In genomic region chr13:64038114-64038513, GRCm38 (mm10) we compare ENCODE assay signal across 14 mouse cellular contexts. TPM values are rescaled to one million over a fixed set of nuclear protein-coding genes. Genes with fewer than 3 reads are reported as not detected.
A peak's percentile ranks its signal among the peaks of the same experiment; 100 is the strongest.
DNase-seq lines count a peak whose midpoint lies in the region; TF ChIP-seq lines count a peak whose summit lies in the region.
"Had no signal": no experiment of that assay in that cellular context is flagged by ENCODE, and none has a peak within 500 bp of the region (broad histone marks: within the 10 kb centered on the region; RNA-seq: fewer than 3 reads in every experiment).

No protein-coding gene starts in this region.

- TF ChIP-seq CTCF in liver, adult 2 months (IDR thresholded peaks at IDR 0.05; ENCODE audit: low read depth, low read length): peak; percentile 20; the same call in 1 of the 2 replicates

- H3K27ac ChIP-seq in liver, adult 2 months (replicated peaks; ENCODE audit: insufficient read depth, low read depth, low read length): no peak overlapping the region

- TF ChIP-seq POLR2A in liver, adult 2 months (IDR thresholded peaks at IDR 0.05; ENCODE audit: extremely low read depth, insufficient read depth, low read length): no peak

- no peaks in the 10 kb centered on the region for H3K27me3 ChIP-seq in liver, adult 2 months (ENCODE audit: control insufficient read depth, insufficient read depth, low read length)

- no peak overlapping the region for H3K4me3 ChIP-seq in liver, adult 2 months (ENCODE audit: insufficient read depth, low read depth, low read length)
- H3K4me3 ChIP-seq: heart, embryonic 12.5 days had no signal

- no peaks in the 10 kb centered on the region for H3K36me3 ChIP-seq in liver, adult 2 months (ENCODE audit: control insufficient read depth, insufficient read depth, low read length)
- H3K36me3 ChIP-seq: heart, embryonic 12.5 days had no signal

- peaks cover 7% of the 10 kb centered on the region for H3K4me1 ChIP-seq in liver, adult 2 months (ENCODE audit: control insufficient read depth, insufficient read depth, low read length)

- no peaks in the 10 kb centered on the region for H3K79me2 ChIP-seq in liver, adult 2 months (ENCODE audit: control insufficient read depth, insufficient read depth, low read length)

- DNase-seq in cerebellum, adult 11-12 months: peak; percentile 28
- DNase-seq in cerebellum, postnatal 4 days (ENCODE audit: low spot score in 2 of 2): no peak
- peak; percentile 19 for DNase-seq in liver, adult 2 months (ENCODE audit: extremely low read depth, low read depth, low spot score)
- no peak for DNase-seq in liver
- peak; percentile 15 for DNase-seq in Muller cell, postnatal 12 days (ENCODE audit: inconsistent ontology term)
- peak; percentile 47 for DNase-seq in embryo, embryonic 11 days
- DNase-seq in right cerebral cortex, postnatal 25 days: no peak
- no peak for DNase-seq in layer of hippocampus, adult 11-12 months (ENCODE audit: low spot score)
- DNase-seq: adrenal gland, adult 8-10 months; layer of hippocampus, postnatal 36 days; right cerebral cortex, adult 18-20 months had no signal

- H3K9ac ChIP-seq in liver, adult 2 months (ENCODE audit: low read depth, low read length): no peak overlapping the region
- H3K9ac ChIP-seq: heart, embryonic 12.5 days had no signal

RNA-seq across cellular contexts. Expression of gene Hsd17b3, which starts 50.9 kb away (rescaled TPM):
- total RNA-seq in liver, adult 2 months (2014; rRNA removed): not detected in 2 replicates
- polyA plus RNA-seq in liver, adult 2 months (2012; rRNA removed): 0.39 TPM in 1 of 2 replicates, not detected in the other
- total RNA-seq: layer of hippocampus, postnatal 36 days had no signal
- polyA plus RNA-seq: frontal cortex, adult 2 months; heart, embryonic 12.5 days; liver, embryonic 16.5 days had no signal

Comparison
In these comparisons a context has a peak if more than half of its experiments do, and no peak if none do; other contexts are left out.
1. DNase-seq: peak in cerebellum, adult 11-12 months (single experiment), liver, adult 2 months (single experiment), Muller cell, postnatal 12 days (single experiment) and embryo, embryonic 11 days (single experiment); none in cerebellum, postnatal 4 days (0 of 2), liver (single experiment), right cerebral cortex, postnatal 25 days (single experiment) and layer of hippocampus, adult 11-12 months (single experiment).